Mouse (Mus musculus) bone marrow macrophage, adult 2 months (primary cell): ENCODE results near the gene Setd6.

Experiments
- CTCF ChIP-seq: IDR thresholded peaks from 2 replicates; pipeline ENCODE4 v1.5.1; 2012; ENCODE audit warnings: low read depth, mild to moderate bottlenecking, low read length, moderate library complexity
- POLR2A ChIP-seq: IDR thresholded peaks from 2 replicates; pipeline ENCODE4 v1.6.1; 2012; ENCODE audit warnings: mild to moderate bottlenecking, low read depth, low read length, borderline replicate concordance

DNA sequence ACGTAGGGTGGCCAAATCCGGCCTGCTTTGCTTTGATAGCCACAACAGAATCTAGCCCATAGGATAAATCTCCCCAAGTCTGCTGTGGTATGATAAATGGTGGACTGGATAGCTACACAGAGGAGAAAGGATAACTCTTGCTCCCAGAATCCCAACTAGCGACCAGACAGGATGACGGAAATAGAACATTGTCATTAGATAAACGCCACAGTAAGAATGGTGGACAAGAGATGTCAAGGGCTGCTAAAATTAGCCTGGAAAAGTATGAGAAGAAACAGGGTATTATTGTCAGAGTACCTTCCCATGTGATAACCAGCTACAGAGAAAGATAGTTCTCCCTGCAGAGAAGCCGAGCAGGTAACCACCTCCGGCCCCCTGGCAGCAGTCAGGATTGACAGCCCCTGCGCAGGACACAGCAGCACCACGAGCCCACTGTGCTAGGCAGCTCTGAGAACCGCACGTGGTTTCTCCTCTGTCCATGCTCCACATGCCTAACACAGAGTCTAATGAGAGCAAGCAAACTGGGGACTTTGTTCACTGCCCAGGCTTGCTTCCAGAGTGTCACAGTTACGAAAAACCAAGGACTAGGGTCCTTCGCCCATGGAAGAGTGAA is 24.6 kb upstream of the Setd6 start:
- TF ChIP-seq CTCF (no peak), POLR2A (no peak)
